Mouse (Mus musculus) midbrain, embryonic 12.5 days (tissue): ENCODE measurements at regions not wholly inside any gene's neighbourhood (a gene's known extent, or its start where the extent isn't known, plus 50 kb on each side); places are given as distances from the start of the nearest gene placed in this dataset.

Source experiments
- ATAC-seq: fragments of 200-750 bp; cut with Nextera tagmentation; 2 replicates; pipeline ENCODE4 v1.8.0; 2017; ENCODE audit warnings: low read depth, moderate TSS enrichment, moderate library complexity; ENCODE audit not compliant: low FRiP score
- H3K27ac ChIP-seq: fragments of 300-500 bp; sonication (generic); replicated peaks from 2 replicates; pipeline ENCODE4 v1.5.1; 2016; ENCODE audit warnings: mild to moderate bottlenecking
- H3K27me3 ChIP-seq: fragments of 300-500 bp; sonication (generic); 2 replicates; pipeline ENCODE4 v1.6.1; 2016; ENCODE audit warnings: mild to moderate bottlenecking
- H3K36me3 ChIP-seq: fragments of 300-500 bp; sonication (generic); 2 replicates; pipeline ENCODE4 v1.6.1; 2016
- H3K4me1 ChIP-seq: fragments of 300-500 bp; sonication (generic); 2 replicates; pipeline ENCODE4 v1.6.1; 2016
- H3K4me2 ChIP-seq: fragments of 300-500 bp; sonication (generic); replicated peaks from 2 replicates; pipeline ENCODE4 v1.6.1; 2016; ENCODE audit warnings: mild to moderate bottlenecking, moderate library complexity
- H3K4me3 ChIP-seq: fragments of 300-500 bp; sonication (generic); 2 replicates; pipeline ENCODE4 v1.5.1; 2016; ENCODE audit warnings: mild to moderate bottlenecking
- H3K9ac ChIP-seq: fragments of 300-500 bp; sonication (generic); replicated peaks from 2 replicates; pipeline ENCODE4 v1.6.1; 2016; ENCODE audit warnings: mild to moderate bottlenecking, moderate library complexity
- H3K9me3 ChIP-seq: fragments of 300-500 bp; sonication (generic); 2 replicates; pipeline ENCODE4 v1.6.1; 2016; ENCODE audit warnings: mild to moderate bottlenecking
- WGBS: fragments of 180-500 bp; shearing (Covaris S2); methylation state at CpG from one replicate; pipeline ENCODE4 v1.1.7; 2016; 5-methylcytosine and 5-hydroxymethylcytosine counted together

DNA sequence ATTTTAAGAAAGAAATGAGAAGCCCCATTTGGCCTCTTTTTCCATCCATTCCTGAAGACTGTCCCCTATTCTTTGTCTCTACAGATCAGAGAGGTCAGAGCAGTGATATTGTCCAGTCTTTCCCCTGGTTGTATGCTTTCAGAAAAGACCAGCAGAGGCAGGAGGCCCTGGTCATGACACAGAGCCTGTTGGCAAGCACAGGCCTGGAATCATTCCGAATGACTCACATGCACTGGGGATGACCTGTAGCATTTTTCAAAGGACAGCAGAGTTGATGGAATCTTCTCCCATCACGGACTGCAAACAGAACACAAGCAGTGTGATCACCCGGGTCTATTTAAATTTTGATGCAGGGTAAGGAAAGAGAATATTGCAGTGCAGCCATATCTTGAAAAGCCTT is 50.2 kb upstream of the Nxt1 start:
- H3K9me3 ChIP-seq = no peaks in the 10 kb centered on the region

DNA sequence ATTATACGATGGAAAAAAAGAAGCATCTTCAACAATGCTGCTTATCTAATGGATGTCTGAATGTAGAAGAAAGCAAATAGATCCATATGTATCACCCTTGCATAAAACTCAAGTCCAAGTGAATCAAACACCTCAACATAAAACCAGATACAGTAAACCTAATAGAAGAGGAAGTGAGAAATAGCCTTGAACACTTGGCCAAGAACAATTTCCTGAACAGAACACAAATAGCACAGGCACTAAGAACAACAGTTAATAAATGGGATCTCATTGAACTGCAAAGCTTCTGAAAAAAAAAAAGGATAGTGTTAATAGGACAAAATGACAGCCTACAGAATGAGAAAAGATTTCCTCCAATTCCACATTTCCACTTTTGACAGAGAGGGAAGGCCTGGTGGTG is 60.5 kb upstream of the Nxt1 start:
- H3K27me3 ChIP-seq = no peaks in the 10 kb centered on the region
- no peak overlapping the region for H3K27ac ChIP-seq
- H3K4me2 ChIP-seq = no peak overlapping the region
- WGBS = 86% methylated on average over 1 of the region's 1 CpGs
- no peaks in the 10 kb centered on the region for H3K4me1 ChIP-seq
- no peaks in the 10 kb centered on the region for H3K36me3 ChIP-seq
- H3K9me3 ChIP-seq = no peaks in the 10 kb centered on the region
- H3K4me3 ChIP-seq = no peak overlapping the region
- ATAC-seq = no peak
- no peak overlapping the region for H3K9ac ChIP-seq

More for the DNA sequence above, 50.2 kb upstream of the Nxt1 start:
- no peak overlapping the region for H3K4me2 ChIP-seq
- WGBS = 67% methylated on average over 3 of the region's 3 CpGs
- H3K36me3 ChIP-seq = no peaks in the 10 kb centered on the region
- H3K4me1 ChIP-seq = no peaks in the 10 kb centered on the region
- H3K27me3 ChIP-seq = no peaks in the 10 kb centered on the region
- no peak for ATAC-seq
- no peak overlapping the region for H3K27ac ChIP-seq
- no peak overlapping the region for H3K4me3 ChIP-seq
- H3K9ac ChIP-seq = no peak overlapping the region

DNA sequence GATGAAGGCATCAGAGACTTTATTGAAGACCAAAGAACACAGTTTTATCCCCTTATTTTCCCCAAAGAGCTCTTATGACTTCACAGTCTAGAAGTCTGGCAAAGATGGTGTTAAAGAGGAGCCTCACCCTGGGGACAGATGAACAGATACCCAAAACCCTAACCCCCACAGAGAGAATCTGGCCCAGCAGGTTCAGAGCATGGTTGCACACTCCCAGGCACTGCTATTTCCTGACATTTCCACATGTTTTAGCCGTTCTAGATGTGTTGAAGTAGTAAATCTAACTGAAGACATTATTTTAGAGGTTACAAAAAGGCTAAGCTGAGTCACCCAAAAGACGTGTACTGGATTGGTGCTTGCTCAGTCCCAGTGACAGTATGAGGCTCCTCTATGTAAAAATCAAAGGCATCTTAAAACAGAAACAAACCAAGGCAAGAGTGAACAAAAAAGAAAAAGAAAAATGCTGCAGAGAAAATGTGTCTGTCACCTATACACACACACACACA is 66.9 kb upstream of the Nxt1 start:
- H3K4me2 ChIP-seq = no peak overlapping the region
- 64% methylated on average over 2 of the region's 2 CpGs for WGBS
- ATAC-seq = no peak

DNA sequence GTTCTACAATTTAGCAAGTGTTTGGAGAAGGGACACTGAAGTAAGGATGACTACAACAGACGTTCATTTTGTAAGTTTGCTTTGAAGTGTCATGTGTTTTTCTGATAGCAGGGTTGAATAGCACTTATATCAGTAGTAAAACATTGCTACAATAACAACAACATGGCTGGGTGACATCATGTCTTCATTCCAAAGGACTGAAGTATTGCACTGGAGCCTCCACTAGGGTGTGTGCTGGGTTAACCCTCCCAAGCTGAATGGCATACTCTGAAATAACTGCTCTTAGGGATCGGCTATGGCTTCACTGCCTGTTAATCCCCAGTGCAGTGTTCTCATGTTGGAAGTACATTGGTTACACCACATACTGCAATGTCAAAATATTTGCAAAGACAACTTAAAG is 68.5 kb upstream of the Nxt1 start:
- Histone ChIP-seq H3K4me3 (no peak overlapping the region), H3K27me3 (no peaks in the 10 kb centered on the region), H3K9ac (no peak overlapping the region), H3K27ac (no peak overlapping the region), H3K4me2 (no peak overlapping the region), H3K36me3 (no peaks in the 10 kb centered on the region), H3K4me1 (no peaks in the 10 kb centered on the region), H3K9me3 (no peaks in the 10 kb centered on the region)
- 83% methylated on average over 2 of the region's 2 CpGs for WGBS
- ATAC-seq = no peak

More for the DNA sequence above, 66.9 kb upstream of the Nxt1 start:
- no peak overlapping the region for H3K9ac ChIP-seq
- H3K27ac ChIP-seq = no peak overlapping the region
- no peaks in the 10 kb centered on the region for H3K9me3 ChIP-seq
- no peaks in the 10 kb centered on the region for H3K27me3 ChIP-seq
- H3K36me3 ChIP-seq = no peaks in the 10 kb centered on the region
- H3K4me1 ChIP-seq = no peaks in the 10 kb centered on the region
- H3K4me3 ChIP-seq = no peak overlapping the region

DNA sequence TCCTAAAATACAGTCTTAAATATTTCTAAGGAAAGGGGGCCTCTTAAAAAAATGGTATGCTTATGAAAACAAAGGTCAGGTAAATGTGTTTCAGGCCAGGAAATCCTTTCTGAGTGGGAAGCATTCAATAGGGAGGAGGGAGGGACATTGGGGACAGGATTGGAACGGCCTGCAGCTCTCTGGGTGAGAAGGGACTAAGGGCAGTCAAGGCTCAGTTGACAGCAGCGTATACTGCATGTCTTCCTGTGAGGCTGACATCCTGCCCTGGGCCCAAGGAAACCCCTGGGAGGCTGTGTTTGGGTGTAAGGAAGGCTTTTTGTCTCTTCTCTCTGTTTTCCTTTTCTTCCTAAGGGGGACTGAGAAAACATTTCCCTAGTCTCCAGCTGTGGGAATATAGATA is 69.1 kb upstream of the Nxt1 start:
- WGBS = 60% methylated on average over 2 of the region's 2 CpGs

DNA sequence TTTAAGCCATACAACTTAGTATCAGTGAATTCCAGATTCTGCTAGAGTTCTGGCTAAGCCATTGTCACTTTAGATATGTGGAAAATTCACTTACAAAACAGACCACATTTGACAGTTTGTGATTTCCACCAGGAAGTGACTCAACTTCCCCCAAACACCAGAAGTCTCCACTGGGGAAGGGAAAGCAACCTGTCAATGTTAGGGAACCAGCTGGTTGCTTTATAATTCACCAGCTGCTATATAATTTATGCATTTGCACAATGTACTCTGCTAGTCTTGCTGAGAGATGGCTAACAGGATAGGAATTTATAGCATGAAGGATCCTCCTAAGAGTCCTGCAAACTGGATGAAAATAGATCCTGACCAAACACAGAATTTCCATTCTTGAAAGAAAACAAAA is 72.9 kb upstream of the Nxt1 start:
- no peak for ATAC-seq
- no peaks in the 10 kb centered on the region for H3K9me3 ChIP-seq

More for the DNA sequence above, 69.1 kb upstream of the Nxt1 start:
- no peaks in the 10 kb centered on the region for H3K4me1 ChIP-seq
- no peaks in the 10 kb centered on the region for H3K27me3 ChIP-seq
- no peak overlapping the region for H3K27ac ChIP-seq
- no peak overlapping the region for H3K4me2 ChIP-seq
- H3K9me3 ChIP-seq = no peaks in the 10 kb centered on the region
- no peak overlapping the region for H3K4me3 ChIP-seq
- H3K36me3 ChIP-seq = no peaks in the 10 kb centered on the region
- no peak overlapping the region for H3K9ac ChIP-seq
- ATAC-seq = no peak

DNA sequence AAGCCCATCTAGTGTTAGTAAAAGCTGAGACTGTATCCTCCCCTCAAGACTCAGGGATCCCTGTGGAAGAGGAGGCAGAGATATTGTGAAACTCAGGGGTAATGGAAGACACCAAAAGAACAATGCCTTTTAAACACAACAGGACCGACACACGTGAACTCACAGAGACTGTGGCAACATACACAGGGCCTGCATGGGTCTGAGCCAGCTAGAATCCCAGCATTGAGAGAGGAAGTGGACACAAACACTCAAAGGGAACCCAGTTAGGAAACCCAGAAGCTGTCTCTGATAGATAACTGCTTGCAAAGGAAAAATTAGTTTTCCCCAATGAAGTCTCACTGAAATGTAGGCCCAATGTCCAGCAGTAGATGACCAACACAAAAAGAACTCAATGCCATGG is 75.4 kb upstream of the Nxt1 start:
- ATAC-seq = no peak
- H3K4me1 ChIP-seq = no peaks in the 10 kb centered on the region
- H3K27me3 ChIP-seq = no peaks in the 10 kb centered on the region
- H3K27ac ChIP-seq = no peak overlapping the region
- no peak overlapping the region for H3K4me3 ChIP-seq
- H3K36me3 ChIP-seq = no peaks in the 10 kb centered on the region
- WGBS = 85% methylated on average over 2 of the region's 2 CpGs
- H3K4me2 ChIP-seq = no peak overlapping the region
- no peaks in the 10 kb centered on the region for H3K9me3 ChIP-seq
- H3K9ac ChIP-seq = no peak overlapping the region

More for the DNA sequence above, 72.9 kb upstream of the Nxt1 start:
- no peak overlapping the region for H3K27ac ChIP-seq
- no peaks in the 10 kb centered on the region for H3K36me3 ChIP-seq
- H3K9ac ChIP-seq = no peak overlapping the region
- H3K4me2 ChIP-seq = no peak overlapping the region
- H3K4me3 ChIP-seq = no peak overlapping the region
- no peaks in the 10 kb centered on the region for H3K4me1 ChIP-seq
- no peaks in the 10 kb centered on the region for H3K27me3 ChIP-seq

DNA sequence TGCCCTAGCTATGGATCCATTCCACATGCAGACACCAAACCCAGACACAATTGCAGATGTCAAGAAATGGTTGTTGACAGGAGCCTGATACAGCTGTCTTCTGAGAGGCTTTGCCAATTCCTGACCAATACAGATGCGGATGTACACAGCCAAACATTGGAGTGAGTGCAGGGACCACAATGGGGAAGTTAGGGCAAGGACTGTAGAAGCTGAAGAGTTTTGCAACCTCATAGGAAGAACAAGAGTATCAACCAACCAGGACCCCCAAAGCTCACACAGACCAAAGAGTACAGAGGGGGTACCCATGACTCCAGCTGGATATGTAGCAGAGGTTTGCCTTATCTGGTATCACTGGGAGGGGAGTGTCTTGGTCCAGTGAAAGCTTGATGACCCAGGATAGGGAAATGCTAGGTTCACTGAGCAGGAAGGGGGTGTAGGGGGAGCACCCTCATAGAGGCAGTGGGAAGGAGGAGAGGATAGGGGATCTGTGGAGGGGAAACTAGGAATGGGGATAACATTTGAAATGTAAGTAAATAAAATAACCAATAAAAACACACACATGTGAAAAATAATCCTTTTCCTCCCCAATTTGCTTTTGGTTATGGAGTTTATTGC is 86.6 kb upstream of the Nxt1 start:
- ATAC-seq = no peak
- 90% methylated on average over 1 of the region's 1 CpGs for WGBS

DNA sequence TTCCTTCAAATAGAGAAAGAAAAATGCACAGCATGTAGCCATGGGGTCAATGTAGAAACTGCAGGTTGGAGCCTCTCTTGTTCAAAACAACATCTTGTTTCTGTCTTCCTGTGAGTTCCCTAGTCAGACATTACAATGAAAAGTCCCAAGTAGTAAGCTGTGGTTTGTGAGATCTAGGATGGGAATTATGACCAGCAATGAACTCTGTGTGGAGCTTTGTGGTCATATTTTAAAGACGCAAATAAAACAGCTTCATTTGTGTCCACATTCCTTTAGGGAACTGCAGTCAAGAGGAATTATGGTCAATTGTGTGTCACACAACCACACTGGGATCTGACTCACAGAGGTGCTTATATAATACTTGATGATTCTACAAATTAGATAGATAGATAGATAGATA is 90.2 kb upstream of the Nxt1 start:
- Histone ChIP-seq H3K4me3 (no peak overlapping the region), H3K4me2 (no peak overlapping the region), H3K4me1 (no peaks in the 10 kb centered on the region), H3K9ac (no peak overlapping the region), H3K27ac (no peak overlapping the region), H3K36me3 (no peaks in the 10 kb centered on the region), H3K27me3 (no peaks in the 10 kb centered on the region), H3K9me3 (no peaks in the 10 kb centered on the region)
- WGBS = 88% methylated on average over 1 of the region's 1 CpGs
- no peak for ATAC-seq

More for the DNA sequence above, 86.6 kb upstream of the Nxt1 start:
- Histone ChIP-seq H3K9me3 (no peaks in the 10 kb centered on the region), H3K4me3 (no peak overlapping the region), H3K4me2 (no peak overlapping the region), H3K27me3 (no peaks in the 10 kb centered on the region), H3K36me3 (no peaks in the 10 kb centered on the region), H3K9ac (no peak overlapping the region), H3K27ac (no peak overlapping the region), H3K4me1 (no peaks in the 10 kb centered on the region)

DNA sequence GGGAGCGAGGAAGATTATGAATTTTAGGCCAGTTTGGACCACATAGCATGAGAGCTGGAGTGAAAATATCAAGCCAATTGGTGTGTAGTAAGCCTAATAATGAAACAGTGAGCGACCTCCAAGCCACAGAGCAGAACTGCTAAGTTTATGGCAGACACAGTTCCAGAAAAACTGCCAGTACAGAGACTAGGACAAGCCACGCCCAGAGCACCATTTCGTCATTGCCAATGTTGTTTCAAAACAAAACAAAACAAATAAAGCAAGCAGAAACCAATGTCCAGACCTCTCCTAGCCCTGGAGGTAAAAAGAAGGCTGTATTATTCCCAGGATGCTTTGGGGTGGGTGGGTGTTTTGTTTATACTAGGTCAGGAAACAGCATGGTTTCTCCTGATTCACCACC is 90.7 kb upstream of the Nxt1 start:
- WGBS = 82% methylated on average over 4 of the region's 4 CpGs
- no peak overlapping the region for H3K27ac ChIP-seq
- no peak for ATAC-seq
- H3K4me3 ChIP-seq = no peak overlapping the region
- H3K9ac ChIP-seq = no peak overlapping the region
- H3K4me1 ChIP-seq = no peaks in the 10 kb centered on the region
- no peaks in the 10 kb centered on the region for H3K9me3 ChIP-seq
- H3K4me2 ChIP-seq = no peak overlapping the region
- no peaks in the 10 kb centered on the region for H3K27me3 ChIP-seq
- H3K36me3 ChIP-seq = no peaks in the 10 kb centered on the region

DNA sequence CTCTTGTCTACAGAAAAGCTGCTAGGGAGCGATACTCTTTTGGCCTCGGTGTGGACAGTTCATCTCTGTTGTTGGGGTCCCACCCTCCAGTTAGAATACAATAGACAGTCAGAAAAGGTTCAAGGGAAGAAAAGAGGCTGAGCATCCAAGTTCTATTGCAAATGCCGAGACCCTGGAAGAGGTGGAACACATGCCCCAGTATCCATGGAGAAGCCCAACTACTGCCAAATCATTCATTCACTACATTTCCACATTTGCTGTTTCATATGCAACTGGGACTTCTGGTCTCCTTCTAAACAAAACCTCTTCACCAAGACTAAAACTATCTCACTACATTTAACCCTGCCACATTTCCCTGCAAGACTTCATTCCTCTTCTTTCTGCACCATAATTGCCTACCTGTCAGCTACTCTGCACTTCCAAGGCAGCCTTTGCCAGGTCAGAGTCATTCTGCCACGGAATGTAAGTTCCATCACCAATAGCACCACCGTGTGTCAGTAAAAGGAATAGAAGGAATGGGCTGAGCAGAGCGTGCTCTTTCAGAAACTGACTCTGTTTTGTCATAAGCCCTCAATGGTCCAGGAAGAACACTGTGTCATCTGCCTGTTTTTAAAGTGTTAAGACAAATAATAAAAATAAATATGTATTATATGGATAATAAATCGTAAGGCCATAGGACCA is 92.0 kb upstream of the Nxt1 start:
- Histone ChIP-seq H3K4me1 (no peaks in the 10 kb centered on the region), H3K4me2 (no peak overlapping the region), H3K36me3 (no peaks in the 10 kb centered on the region), H3K9ac (no peak overlapping the region), H3K4me3 (no peak overlapping the region), H3K27ac (no peak overlapping the region), H3K27me3 (no peaks in the 10 kb centered on the region), H3K9me3 (no peaks in the 10 kb centered on the region)
- WGBS = 36% methylated on average over 7 of the region's 7 CpGs
- peak; percentile 72 for ATAC-seq

DNA sequence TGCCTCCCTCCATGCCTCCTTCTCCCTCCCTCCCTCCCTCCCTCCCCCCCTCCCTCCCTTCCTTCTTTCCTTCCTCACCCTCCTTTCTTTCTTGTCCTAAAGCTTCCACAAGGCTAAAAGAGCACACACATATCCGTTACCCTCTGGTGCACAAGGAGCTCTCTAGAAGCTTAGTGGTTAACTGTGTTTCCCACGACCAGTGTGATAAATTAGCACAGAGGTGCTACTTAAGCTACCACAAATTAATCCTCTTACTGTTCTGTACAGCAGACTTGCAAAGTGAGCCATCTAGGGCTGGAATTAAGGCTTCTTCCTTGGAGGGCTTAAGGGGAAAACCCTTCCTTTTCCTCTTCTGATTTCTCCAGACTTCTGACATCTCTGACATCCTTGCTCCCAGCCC is 92.8 kb upstream of the Nxt1 start:
- Histone ChIP-seq H3K4me2 (no peak overlapping the region), H3K9ac (no peak overlapping the region), H3K4me3 (no peak overlapping the region), H3K9me3 (no peaks in the 10 kb centered on the region), H3K27ac (no peak overlapping the region), H3K27me3 (no peaks in the 10 kb centered on the region), H3K36me3 (no peaks in the 10 kb centered on the region), H3K4me1 (no peaks in the 10 kb centered on the region)
- ATAC-seq = no peak
- 25% methylated on average over 2 of the region's 2 CpGs for WGBS

DNA sequence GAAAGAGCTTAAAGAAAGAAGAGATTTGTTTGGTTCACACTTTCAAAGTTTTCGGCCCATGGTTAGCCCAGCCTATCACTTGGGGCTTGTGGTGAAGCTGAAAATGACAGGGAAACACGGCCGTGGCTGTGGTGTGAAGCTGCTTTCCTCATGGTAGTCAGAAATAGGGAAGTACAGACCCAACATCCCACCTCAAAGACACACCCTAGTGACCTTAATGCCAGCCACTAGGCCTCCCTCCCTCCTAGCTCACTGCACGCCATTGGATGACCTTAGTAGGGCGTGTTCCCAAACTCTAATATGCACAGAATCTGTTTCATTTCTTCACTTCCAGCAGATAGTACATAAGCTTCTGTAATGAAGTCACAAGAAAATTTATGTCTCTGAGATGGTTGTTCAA is 93.4 kb upstream of the Nxt1 start:
- ATAC-seq = no peak
- no peak overlapping the region for H3K4me3 ChIP-seq
- H3K4me1 ChIP-seq = no peaks in the 10 kb centered on the region
- H3K27ac ChIP-seq = no peak overlapping the region
- H3K36me3 ChIP-seq = no peaks in the 10 kb centered on the region
- WGBS = 79% methylated on average over 5 of the region's 5 CpGs
- no peaks in the 10 kb centered on the region for H3K9me3 ChIP-seq
- no peak overlapping the region for H3K4me2 ChIP-seq
- no peak overlapping the region for H3K9ac ChIP-seq
- no peaks in the 10 kb centered on the region for H3K27me3 ChIP-seq
